Mouse (Mus musculus) testis, adult 2 months (tissue): ENCODE results near the gene Rnaseh2b.

Experiments
- CTCF ChIP-seq: fragments of 200-500 bp; IDR thresholded peaks from 2 replicates; pipeline ENCODE4 v1.5.1; 2012; ENCODE audit warnings: low read depth, mild to moderate bottlenecking, inconsistent platforms, low read length, moderate library complexity; ENCODE audit not compliant: control insufficient read depth, insufficient read depth, insufficient replicate concordance
- POLR2A ChIP-seq: fragments of 200-500 bp; IDR thresholded peaks from 2 replicates; pipeline ENCODE4 v1.6.1; 2012; ENCODE audit warnings: low read depth, mild to moderate bottlenecking, inconsistent platforms, low read length, moderate library complexity; ENCODE audit not compliant: control insufficient read depth

DNA sequence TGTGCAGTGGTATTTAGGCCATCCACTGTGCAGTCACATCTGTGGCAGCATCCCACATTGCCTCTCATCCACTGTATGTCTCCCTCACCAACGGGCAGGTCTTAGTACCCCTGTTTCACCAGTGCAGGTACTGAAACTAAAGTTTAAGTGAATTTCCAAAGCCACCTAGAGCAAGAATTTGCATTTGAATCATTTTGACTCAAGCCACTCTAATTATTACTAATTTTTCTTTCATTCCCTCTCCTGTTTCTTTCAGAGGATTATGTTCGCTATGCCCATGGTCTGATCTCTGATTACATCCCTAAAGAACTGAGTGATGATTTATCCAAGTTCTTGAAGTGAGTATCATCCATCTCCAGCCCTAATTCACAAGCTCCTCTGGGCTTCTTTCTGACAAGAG lies 71.4 kb downstream of the Rnaseh2b start:
- TF ChIP-seq POLR2A (no peak), CTCF (no peak)
